Mouse (Mus musculus): ENCODE measurements at regions not wholly inside any gene's neighbourhood (a gene's known extent, or its start where the extent isn't known, plus 50 kb on each side); places are given as distances from the start of the nearest gene placed in this dataset.

DNA sequence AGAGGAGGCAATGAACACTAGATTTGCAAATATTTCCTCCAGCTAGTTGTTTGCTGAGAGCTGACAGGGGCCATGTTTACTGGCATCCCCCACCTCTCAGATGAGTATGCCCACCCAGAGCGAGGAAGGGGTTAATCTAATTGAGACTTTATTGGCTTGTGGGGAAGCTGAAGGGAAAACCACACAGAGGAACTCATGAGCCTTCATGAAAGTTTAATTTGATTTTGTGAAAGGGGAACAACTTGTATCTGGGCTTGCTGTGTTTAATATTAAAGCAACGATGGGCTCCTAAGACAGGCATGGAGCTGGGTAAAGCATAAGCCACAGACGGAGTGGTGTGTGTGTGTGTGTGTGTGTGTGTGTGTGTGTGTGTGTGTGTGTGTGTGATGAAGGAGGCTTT lies 2146.2 kb upstream of the Lrrc6 start:
- TF ChIP-seq CTCF (IDR thresholded peaks at IDR 0.05; ENCODE audit: insufficient read depth, low read length) (no peak), POLR2A (IDR thresholded peaks at IDR 0.05; ENCODE audit: borderline replicate concordance, extremely low read depth, low read depth, low read length) (no peak)

Data from lung, adult 2 months (tissue).